Mouse (Mus musculus): ENCODE results near the gene Ccdc65. TPM values are rescaled to one million over a fixed set of nuclear protein-coding genes. Genes with fewer than 3 reads are reported as not detected.

The Ccdc65 gene
- polyA plus RNA-seq (2012; ENCODE audit: low replicate concordance) = not detected in 2 replicates

DNA sequence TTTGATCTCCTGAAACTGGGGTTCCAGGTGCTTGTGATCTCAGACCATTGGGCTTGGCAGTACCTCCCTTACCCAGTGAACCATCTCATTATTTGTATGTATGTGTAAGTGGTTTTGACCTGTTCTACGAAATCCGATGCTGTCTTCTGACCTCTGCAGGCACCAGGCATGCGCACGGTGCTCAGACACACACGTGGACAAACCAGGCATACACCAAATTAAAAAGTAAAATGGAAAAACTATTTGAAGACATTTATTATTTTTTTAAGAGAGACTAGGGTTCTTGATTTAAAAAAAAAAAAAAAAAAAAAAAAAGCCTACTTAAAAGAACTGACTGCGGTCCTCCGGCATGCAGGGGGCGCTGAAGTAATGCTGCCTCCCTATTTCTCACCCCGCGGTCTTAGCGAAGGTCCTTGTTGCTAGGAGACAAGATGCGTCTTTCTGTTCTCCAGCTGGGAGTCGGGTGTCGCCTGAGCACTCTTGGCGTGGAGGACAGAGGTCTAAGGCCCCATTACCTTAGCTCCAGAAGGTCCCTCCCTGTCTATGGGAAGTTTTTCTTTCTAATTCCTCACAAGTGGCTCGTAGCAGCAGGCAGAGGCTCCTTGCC lies at the start of gene Ccdc65:
Gene Ccdc65, plus strand, starts transcription at position 442 of the 607 bp plus-strand sequence.

DNA sequence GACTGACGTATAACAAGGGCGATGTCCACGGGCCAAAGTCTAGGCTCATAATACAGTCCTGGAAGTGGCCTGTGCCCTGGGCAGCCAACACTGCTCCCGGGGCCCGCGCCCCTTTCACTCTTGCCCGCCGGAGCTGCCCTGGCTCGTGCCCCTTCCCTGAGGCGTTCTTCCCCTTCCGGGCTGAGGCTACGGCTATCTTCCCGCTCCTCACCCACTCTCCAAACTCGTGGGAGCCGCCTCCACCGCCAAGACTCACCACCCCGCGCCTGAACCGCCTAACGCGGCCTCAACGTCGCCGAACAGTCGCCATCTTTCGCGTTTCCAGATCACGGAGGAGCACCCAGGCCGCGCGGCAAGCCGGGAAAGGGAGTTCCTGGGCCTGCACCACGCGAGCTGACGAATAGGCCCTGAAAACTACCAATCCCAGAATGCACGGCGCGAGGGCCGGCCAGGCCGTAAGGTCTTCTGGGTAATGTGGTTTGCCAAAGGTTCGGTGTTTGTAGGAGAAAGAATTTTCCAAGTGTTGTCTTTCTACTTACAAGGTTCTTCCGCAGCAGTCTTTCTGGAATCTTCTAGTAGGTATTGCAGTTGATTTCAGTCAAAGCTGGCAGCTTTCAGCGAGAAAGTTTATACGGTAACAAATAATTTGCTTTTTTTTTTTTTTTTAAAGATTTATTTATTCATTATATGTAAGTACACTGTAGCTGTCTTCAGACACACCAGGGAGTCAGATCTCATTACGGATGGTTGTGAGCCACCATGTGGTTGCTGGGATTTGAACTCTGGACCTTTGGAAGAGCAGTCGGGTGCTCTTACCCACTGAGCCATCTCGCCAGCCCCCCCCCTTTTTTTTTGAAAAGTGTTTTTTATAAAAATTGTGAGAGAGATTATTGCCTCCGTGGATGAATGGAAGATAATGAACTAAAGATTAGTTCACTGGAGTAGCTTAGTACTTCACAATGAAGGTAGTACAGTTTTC lies 45.2 kb upstream of the Ccdc65 start, which contains the start of gene Ddx23:
Gene Ddx23, minus strand, starts transcription at position 328 of the 979 bp plus-strand sequence.

DNA sequence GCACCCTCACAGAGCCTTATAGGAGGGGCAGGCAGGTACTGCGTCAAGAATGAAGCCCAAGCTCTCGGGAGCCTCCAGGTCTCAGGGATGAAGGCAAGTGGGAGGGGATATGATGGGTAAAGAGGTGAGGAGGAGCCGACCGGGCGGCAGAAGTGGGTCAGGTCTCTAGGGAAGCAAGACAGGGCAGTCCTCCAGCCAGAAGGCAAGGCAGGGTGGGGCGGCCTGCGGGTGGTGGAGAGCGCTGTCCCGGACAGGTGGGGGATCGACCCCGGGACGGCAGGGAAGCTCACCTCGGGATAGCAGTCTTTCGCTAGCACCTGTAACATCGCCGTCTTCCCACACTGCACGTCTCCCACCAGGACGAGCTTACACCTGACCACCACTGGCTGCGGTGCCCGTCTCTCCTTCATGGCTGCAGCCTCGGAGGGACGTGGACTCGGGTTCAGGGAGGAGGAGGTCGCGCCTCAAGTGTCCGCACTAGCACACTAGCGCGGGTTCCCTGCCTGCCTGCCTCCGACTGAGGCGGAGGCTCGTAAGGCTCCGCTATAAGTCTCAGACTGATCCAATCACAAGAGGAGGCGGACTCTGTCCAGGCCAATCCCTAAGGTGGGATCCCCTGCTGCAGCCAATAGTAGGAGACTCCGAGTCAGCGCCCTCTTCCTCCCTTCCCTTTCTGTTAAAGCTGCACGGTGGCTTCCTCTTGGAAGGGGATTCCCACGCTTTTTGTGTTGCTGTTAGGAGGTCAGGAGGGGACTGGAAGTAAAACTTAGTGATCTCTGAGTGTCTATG lies 30.9 kb upstream of the Ccdc65 start, which contains the start of gene Rnd1:
Gene Rnd1, minus strand, starts transcription at position 522 of the 789 bp plus-strand sequence.

DNA sequence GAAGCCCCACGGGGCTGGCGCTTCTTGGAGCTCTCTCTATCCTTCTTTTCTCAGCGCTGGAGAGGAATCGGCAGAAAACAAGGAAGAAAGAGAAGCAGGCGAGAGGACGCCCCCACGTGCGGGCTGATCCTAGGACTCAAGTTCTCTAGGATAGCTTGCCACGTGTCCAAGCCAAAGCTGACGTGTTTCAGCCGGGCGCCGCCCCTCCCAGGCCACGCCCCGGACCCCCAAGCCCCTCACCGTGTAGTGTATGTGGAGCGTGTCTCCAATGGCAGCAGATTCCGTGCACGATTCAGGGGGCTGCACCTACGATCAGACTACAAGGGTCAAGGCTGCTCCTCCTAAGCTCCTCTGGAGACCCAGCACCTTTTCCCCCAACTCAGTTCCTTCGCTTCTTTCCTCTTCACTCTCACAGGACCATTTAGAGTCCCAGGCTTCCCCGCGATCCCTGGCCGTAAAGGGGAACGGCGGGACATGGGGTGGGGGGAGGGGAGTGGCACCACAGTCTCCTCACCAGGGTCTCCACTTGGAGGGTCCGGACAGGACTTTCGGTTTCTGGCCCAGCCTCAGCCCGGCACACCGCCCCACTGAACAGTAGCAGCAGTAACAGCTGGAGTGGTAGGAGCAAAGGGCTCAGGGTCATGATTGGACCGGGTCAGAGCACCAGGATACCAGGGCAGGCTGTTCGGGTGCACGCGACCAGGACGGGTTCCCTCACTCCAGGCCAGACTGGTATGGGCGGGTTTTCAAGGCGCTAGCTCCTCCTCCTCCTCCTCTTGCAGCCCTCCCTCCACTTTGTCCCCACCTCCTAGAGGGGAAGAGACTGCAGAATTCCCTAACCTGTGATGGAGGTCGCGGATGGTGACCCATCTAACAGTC lies 19.7 kb downstream of the Ccdc65 start, which contains the start of gene Fkbp11:
Gene Fkbp11, minus strand, starts transcription at position 756 of the 879 bp plus-strand sequence.

DNA sequence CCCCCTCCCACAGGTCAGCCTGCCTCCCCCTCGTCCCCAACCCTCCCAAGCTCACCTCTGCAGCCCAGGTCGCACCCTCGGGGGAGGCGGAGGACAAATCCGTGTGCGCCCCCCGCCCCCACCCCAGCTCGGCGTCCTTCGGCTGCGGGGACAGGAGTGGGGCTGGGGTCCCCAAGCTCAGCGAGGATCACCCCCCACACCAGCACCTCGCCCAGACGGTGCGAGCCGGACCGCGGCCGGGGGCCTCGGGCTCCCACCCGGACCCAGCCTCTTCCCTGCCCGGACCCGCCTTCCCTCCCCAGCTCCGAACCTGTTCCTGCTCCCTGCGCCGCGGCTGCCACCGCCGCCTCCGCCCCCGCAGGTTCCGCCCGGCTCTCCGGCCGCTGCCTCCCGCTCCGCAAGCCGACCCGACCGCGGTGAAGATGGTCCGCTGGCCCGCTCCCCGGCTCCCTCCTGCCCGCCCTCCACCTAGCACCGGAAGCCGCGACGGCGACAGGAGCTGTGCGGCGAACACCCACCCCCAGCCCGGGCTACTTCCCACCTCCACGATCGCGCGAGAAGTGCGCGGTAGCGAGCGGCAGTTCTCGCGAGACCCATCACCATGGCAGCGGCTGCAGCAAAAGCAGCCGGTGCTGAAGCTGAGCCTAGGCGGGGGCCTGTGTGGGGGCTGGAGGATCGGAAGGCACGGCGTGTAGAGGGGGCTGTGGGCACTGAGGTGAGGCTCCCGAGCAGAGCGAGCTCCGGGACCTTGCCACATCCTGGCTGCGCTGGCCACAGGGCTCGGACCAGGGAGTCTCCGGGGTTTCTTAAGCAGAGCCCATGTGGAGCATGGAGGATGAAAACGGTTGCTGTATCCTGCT lies 54.9 kb downstream of the Ccdc65 start, which contains the start of gene Arf3:
Gene Arf3, minus strand, starts transcription at position 545 of the 860 bp plus-strand sequence.

Other genes with a start within 250 kb of the Ccdc65 start
- gene OR5BS1P, start 238.3 kb upstream of the Ccdc65 start, polyA plus RNA-seq (2012; ENCODE audit: low replicate concordance) = not detected in 2 replicates
- not detected in 2 replicates for gene Lalba, start 225.5 kb upstream of the Ccdc65 start, polyA plus RNA-seq (2012; ENCODE audit: low replicate concordance)
- not detected in 2 replicates for gene Olfr279, start 215.8 kb upstream of the Ccdc65 start, polyA plus RNA-seq (2012; ENCODE audit: low replicate concordance)
- 19.5 and 29.1 TPM in 2 replicates for gene Kansl2, start 173.9 kb upstream of the Ccdc65 start, polyA plus RNA-seq (2012; ENCODE audit: low replicate concordance)
- 4.2 and 9.9 TPM in 2 replicates for gene Ccnt1, start 137.3 kb upstream of the Ccdc65 start, polyA plus RNA-seq (2012; ENCODE audit: low replicate concordance)
- gene 4930415O20Rik, start 137.2 kb upstream of the Ccdc65 start, polyA plus RNA-seq (2012; ENCODE audit: low replicate concordance) = not detected in 2 replicates
- gene Adcy6, start 98.1 kb upstream of the Ccdc65 start, polyA plus RNA-seq (2012; ENCODE audit: low replicate concordance) = 2.9 and 7.1 TPM in 2 replicates
- gene Cacnb3, start 77.4 kb upstream of the Ccdc65 start, polyA plus RNA-seq (2012; ENCODE audit: low replicate concordance) = 6.9 and 27.7 TPM in 2 replicates
- gene Ddx23, start 45.3 kb upstream of the Ccdc65 start, polyA plus RNA-seq (2012; ENCODE audit: low replicate concordance) = 73.5 and 74.7 TPM in 2 replicates
- 1.9 and 3.4 TPM in 2 replicates for gene Rnd1, start 30.7 kb upstream of the Ccdc65 start, polyA plus RNA-seq (2012; ENCODE audit: low replicate concordance)
- gene Fkbp11, start 20.0 kb downstream of the Ccdc65 start, polyA plus RNA-seq (2012; ENCODE audit: low replicate concordance) = 5.8 and 13.4 TPM in 2 replicates
- 37.6 and 40.8 TPM in 2 replicates for gene Arf3, start 55.0 kb downstream of the Ccdc65 start, polyA plus RNA-seq (2012; ENCODE audit: low replicate concordance)
- 0.73 and 1.2 TPM in 2 replicates for gene Wnt10b, start 69.9 kb downstream of the Ccdc65 start, polyA plus RNA-seq (2012; ENCODE audit: low replicate concordance)
- 0.17 TPM in 1 of 2 replicates, not detected in the other for gene Wnt1, start 81.7 kb downstream of the Ccdc65 start, polyA plus RNA-seq (2012; ENCODE audit: low replicate concordance)
- gene Ddn, start 101.3 kb downstream of the Ccdc65 start, polyA plus RNA-seq (2012; ENCODE audit: low replicate concordance) = 0.74 and 2.4 TPM in 2 replicates
- gene Prkag1, start 123.3 kb downstream of the Ccdc65 start, polyA plus RNA-seq (2012; ENCODE audit: low replicate concordance) = 107 and 148 TPM in 2 replicates
- 130 and 222 TPM in 2 replicates for gene Kmt2d, start 163.0 kb downstream of the Ccdc65 start, polyA plus RNA-seq (2012; ENCODE audit: low replicate concordance)
- gene Rhebl1, start 186.3 kb downstream of the Ccdc65 start, polyA plus RNA-seq (2012; ENCODE audit: low replicate concordance) = 2.3 and 3.8 TPM in 2 replicates
- 0.04 and 0.06 TPM in 2 replicates for gene Dhh, start 190.3 kb downstream of the Ccdc65 start, polyA plus RNA-seq (2012; ENCODE audit: low replicate concordance)
- 92.1 and 147 TPM in 2 replicates for gene Lmbr1l, start 210.0 kb downstream of the Ccdc65 start, polyA plus RNA-seq (2012; ENCODE audit: low replicate concordance)
- gene Tuba1b, start 226.4 kb downstream of the Ccdc65 start, polyA plus RNA-seq (2012; ENCODE audit: low replicate concordance) = 76.8 and 178 TPM in 2 replicates
- 3.9 and 32.9 TPM in 2 replicates for gene Gm49450, start 245.3 kb downstream of the Ccdc65 start, polyA plus RNA-seq (2012; ENCODE audit: low replicate concordance)
- 16.1 and 19.2 TPM in 2 replicates for gene Tuba1a, start 245.5 kb downstream of the Ccdc65 start, polyA plus RNA-seq (2012; ENCODE audit: low replicate concordance)